Mouse (Mus musculus): ENCODE results near the gene Ttll9. TPM values are rescaled to one million over a fixed set of nuclear protein-coding genes. Genes with fewer than 3 reads are reported as not detected.
A peak's percentile ranks its signal among the peaks of the same experiment; 100 is the strongest.

Ttll9 gene
- polyA plus RNA-seq, 1 experiment from 2014 or later = 0.39 TPM

DNA sequence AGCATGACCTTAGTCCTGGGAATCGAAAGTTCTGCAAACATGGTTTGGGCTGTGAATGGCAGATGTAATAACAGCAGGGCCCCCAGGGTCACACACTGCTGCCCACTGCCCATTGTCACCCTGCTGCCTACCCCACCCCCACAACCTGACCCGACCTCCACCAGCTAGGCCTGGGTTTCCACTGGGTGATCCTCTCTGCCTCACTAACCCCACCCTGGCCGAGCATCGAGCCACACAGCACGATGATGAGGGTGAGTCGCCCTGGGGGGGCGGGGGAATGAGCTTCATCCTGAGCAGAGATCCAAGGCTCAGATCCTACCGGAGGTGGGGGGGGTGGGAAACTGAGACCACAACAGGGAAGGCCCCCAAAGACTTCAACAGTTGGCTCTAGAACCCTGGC is 38.2 kb upstream of the Ttll9 start:
- H3K27ac ChIP-seq (ENCODE audit: low read length) = no peak overlapping the region
- ATAC-seq (ENCODE audit: insufficient number of reproducible peaks, insufficient read depth, low FRiP score, low read depth) = no peak

DNA sequence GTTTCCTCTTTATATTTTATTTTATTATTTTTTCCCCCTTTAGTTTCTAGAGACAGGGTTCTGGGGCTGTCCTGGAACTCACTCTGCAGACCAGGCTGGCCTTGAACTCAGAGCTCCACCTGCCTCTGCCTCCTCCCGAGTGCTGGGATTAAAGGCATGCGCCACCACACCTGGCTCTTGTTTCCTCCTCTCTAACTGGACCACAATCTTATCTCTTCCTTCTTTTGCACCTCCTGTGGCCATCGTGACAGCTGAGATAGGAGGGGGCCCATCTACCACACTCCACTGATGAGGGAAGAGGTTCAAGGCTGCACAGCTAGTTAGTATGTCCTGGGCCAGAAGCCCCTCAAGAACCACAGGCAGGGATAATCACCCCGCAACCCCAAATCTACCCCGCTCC is 37.7 kb upstream of the Ttll9 start:
- Histone ChIP-seq H3K4me2 (replicated peaks; ENCODE audit: low read depth, low read length) (no peak overlapping the region), H3K9me3 (ENCODE audit: control insufficient read depth, low read depth, low read length) (no peaks in the 10 kb centered on the region), H3K27me3 (ENCODE audit: control insufficient read depth, insufficient read depth, low read length) (no peaks in the 10 kb centered on the region), H3K27ac (ENCODE audit: low read length) (no peak overlapping the region), H3K36me3 (ENCODE audit: control insufficient read depth, insufficient read depth, low read length) (no peaks in the 10 kb centered on the region), H3K4me1 (ENCODE audit: control insufficient read depth, insufficient read depth, low read length) (peaks cover 8% of the 10 kb centered on the region), H3K4me3 (ENCODE audit: low read depth, low read length) (no peak overlapping the region), H3K9ac (replicated peaks; ENCODE audit: low read depth, low read length) (no peak overlapping the region)
- WGBS = 76% methylated on average over 5 of the region's 5 CpGs
- ATAC-seq (ENCODE audit: insufficient number of reproducible peaks, insufficient read depth, low FRiP score, low read depth) = no peak

More for the DNA sequence above, 38.2 kb upstream of the Ttll9 start:
- Histone ChIP-seq H3K4me3 (ENCODE audit: low read depth, low read length) (no peak overlapping the region), H3K4me1 (ENCODE audit: control insufficient read depth, insufficient read depth, low read length) (peaks cover 8% of the 10 kb centered on the region), H3K9me3 (ENCODE audit: control insufficient read depth, low read depth, low read length) (no peaks in the 10 kb centered on the region), H3K4me2 (replicated peaks; ENCODE audit: low read depth, low read length) (no peak overlapping the region), H3K9ac (replicated peaks; ENCODE audit: low read depth, low read length) (no peak overlapping the region), H3K27me3 (ENCODE audit: control insufficient read depth, insufficient read depth, low read length) (no peaks in the 10 kb centered on the region), H3K36me3 (ENCODE audit: control insufficient read depth, insufficient read depth, low read length) (no peaks in the 10 kb centered on the region)
- 55% methylated on average over 8 of the region's 8 CpGs for WGBS

DNA sequence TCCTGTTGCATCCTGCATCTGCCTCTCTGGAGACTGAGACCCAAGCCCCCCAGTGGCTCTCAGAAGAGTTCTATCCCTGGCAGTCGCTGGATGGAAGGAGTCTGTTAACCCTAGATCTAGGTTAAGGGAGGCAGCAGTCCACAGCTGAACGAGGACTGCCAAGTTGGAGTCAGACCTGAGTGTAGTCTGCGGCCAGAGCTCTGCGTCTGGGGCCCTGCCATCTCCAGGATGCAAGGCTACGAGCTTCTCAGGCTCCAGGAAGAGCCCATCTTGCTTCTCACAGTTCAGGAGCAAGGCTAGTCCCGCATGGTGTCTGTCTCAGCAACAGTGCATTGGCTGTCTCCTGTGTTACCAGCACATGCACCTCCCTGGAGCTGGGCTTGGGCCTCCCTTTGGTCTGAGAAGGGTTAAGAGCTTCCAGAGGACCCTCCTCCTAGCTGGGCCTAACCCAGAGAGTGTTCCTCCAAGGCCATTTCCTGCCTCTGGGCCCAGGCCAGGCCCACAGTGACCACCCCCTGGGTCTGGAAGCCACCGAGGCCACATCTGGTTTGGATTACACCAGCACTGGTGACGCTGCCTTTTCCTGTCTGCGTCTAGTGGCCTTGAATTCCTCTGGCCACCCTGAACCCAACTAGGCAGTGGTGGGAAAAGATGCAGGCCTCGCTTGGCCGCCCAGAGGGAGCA is 37.0 kb upstream of the Ttll9 start:
- Histone ChIP-seq H3K9me3 (ENCODE audit: control insufficient read depth, low read depth, low read length) (no peaks in the 10 kb centered on the region), H3K4me1 (ENCODE audit: control insufficient read depth, insufficient read depth, low read length) (peaks cover 8% of the 10 kb centered on the region), H3K9ac (replicated peaks; ENCODE audit: low read depth, low read length) (no peak overlapping the region), H3K36me3 (ENCODE audit: control insufficient read depth, insufficient read depth, low read length) (no peaks in the 10 kb centered on the region), H3K4me2 (replicated peaks; ENCODE audit: low read depth, low read length) (no peak overlapping the region), H3K27ac (ENCODE audit: low read length) (peak overlapping the region; percentile 56; the same call in 1 of the 2 replicates), H3K27me3 (ENCODE audit: control insufficient read depth, insufficient read depth, low read length) (no peaks in the 10 kb centered on the region), H3K4me3 (ENCODE audit: low read depth, low read length) (no peak overlapping the region)
- WGBS = 46% methylated on average over 11 of the region's 11 CpGs
- ATAC-seq (ENCODE audit: insufficient number of reproducible peaks, insufficient read depth, low FRiP score, low read depth) = peak; percentile 50; the same call in 1 of the 2 replicates

DNA sequence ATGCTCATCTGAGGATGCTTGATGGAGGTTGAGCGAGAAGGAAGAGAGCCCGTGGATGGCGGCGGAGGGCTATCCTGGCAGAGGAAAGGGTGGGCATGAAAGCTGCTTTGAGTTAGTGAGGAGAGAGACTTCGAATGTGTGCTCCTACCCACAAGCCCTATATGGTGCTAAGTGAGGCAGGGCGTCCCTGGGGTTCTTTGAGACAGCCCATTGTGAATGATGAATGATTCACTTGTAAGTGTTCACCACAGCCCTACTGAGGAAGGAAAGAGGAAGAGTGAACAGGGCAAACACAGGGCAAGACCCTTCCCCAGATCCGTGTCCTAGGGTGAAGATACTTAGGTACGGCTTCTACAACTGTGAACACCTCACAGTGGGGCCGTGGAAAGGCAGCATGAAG is 35.4 kb upstream of the Ttll9 start:
- Histone ChIP-seq H3K9ac (replicated peaks; ENCODE audit: low read depth, low read length) (no peak overlapping the region), H3K9me3 (ENCODE audit: control insufficient read depth, low read depth, low read length) (no peaks in the 10 kb centered on the region), H3K4me3 (ENCODE audit: low read depth, low read length) (no peak overlapping the region), H3K4me1 (ENCODE audit: control insufficient read depth, insufficient read depth, low read length) (peaks cover 8% of the 10 kb centered on the region), H3K27ac (ENCODE audit: low read length) (no peak overlapping the region), H3K27me3 (ENCODE audit: control insufficient read depth, insufficient read depth, low read length) (no peaks in the 10 kb centered on the region), H3K36me3 (ENCODE audit: control insufficient read depth, insufficient read depth, low read length) (no peaks in the 10 kb centered on the region), H3K4me2 (replicated peaks; ENCODE audit: low read depth, low read length) (no peak overlapping the region)
- no peak for ATAC-seq (ENCODE audit: insufficient number of reproducible peaks, insufficient read depth, low FRiP score, low read depth)
- WGBS = 69% methylated on average over 9 of the region's 9 CpGs

DNA sequence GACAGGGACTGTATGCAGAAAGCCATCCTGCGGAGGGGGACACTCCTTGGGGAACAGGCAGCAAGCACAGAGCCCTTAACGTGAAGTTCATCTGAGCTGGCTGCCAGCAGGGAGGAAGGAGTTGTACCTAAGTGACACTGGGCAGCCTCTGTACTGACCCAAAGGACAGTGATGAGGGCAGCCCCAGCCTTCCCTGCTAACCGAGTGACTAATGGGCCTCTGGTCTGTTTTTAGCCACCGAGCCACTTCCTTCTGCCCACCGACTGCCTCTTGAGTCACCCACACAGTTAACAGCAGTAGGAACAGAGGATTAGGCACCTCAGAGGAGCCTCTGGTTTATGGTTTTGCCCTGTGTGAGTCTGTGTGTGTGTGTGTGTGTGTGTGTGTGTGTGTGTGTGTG is 34.9 kb upstream of the Ttll9 start:
- no peak overlapping the region for H3K4me2 ChIP-seq (replicated peaks; ENCODE audit: low read depth, low read length)
- no peak for ATAC-seq (ENCODE audit: insufficient number of reproducible peaks, insufficient read depth, low FRiP score, low read depth)

DNA sequence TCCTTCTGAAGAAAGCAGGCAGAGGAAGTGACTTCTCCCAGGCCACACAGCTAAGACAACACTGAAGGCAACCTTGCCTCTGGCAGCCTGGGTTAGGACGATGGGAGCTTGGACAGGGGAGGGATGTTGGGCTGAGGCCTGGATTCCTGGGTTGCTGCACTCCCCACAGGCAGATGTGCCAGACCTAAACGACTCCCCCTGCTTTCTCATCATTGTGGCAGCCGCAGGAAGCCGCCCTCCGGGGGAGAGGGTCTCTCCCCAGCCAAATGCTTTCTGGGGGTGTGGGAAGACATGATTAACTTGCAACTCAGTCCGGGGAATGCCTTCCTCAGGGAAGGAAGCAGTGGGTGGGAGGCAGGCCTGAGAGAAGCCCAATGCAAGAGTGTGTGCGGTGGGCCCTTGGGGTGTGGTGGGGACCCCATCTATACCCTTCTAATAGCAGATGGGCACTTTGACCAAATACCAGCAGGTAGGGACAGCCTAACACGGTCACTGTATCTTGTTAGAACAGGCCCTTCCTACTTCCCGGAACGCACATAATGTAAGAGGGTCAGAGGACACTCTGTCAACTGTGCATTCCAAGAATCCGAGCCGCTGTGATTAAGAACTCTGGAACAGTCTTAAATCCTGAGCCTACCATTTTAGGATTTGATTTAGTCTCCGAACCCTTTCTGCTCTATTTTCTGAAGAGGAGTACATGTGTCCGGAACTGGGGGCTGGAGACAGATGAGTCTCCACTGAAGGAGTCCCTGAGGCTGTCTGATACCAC is 33.9 kb upstream of the Ttll9 start:
- H3K9me3 ChIP-seq (ENCODE audit: control insufficient read depth, low read depth, low read length) = no peaks in the 10 kb centered on the region
- peak overlapping the region; percentile 63 for H3K27ac ChIP-seq (ENCODE audit: low read length)
- ATAC-seq (ENCODE audit: insufficient number of reproducible peaks, insufficient read depth, low FRiP score, low read depth) = no peak
- no peaks in the 10 kb centered on the region for H3K36me3 ChIP-seq (ENCODE audit: control insufficient read depth, insufficient read depth, low read length)
- H3K4me2 ChIP-seq (replicated peaks; ENCODE audit: low read depth, low read length) = no peak overlapping the region
- no peak overlapping the region for H3K9ac ChIP-seq (replicated peaks; ENCODE audit: low read depth, low read length)
- no peaks in the 10 kb centered on the region for H3K27me3 ChIP-seq (ENCODE audit: control insufficient read depth, insufficient read depth, low read length)
- 40% methylated on average over 14 of the region's 14 CpGs for WGBS
- H3K4me3 ChIP-seq (ENCODE audit: low read depth, low read length) = no peak overlapping the region
- H3K4me1 ChIP-seq (ENCODE audit: control insufficient read depth, insufficient read depth, low read length) = peaks cover 8% of the 10 kb centered on the region

More for the DNA sequence above, 34.9 kb upstream of the Ttll9 start:
- Histone ChIP-seq H3K9me3 (ENCODE audit: control insufficient read depth, low read depth, low read length) (no peaks in the 10 kb centered on the region), H3K27ac (ENCODE audit: low read length) (no peak overlapping the region), H3K9ac (replicated peaks; ENCODE audit: low read depth, low read length) (no peak overlapping the region), H3K4me3 (ENCODE audit: low read depth, low read length) (no peak overlapping the region), H3K4me1 (ENCODE audit: control insufficient read depth, insufficient read depth, low read length) (peaks cover 8% of the 10 kb centered on the region), H3K27me3 (ENCODE audit: control insufficient read depth, insufficient read depth, low read length) (no peaks in the 10 kb centered on the region), H3K36me3 (ENCODE audit: control insufficient read depth, insufficient read depth, low read length) (no peaks in the 10 kb centered on the region)
- 51% methylated on average over 5 of the region's 5 CpGs for WGBS

DNA sequence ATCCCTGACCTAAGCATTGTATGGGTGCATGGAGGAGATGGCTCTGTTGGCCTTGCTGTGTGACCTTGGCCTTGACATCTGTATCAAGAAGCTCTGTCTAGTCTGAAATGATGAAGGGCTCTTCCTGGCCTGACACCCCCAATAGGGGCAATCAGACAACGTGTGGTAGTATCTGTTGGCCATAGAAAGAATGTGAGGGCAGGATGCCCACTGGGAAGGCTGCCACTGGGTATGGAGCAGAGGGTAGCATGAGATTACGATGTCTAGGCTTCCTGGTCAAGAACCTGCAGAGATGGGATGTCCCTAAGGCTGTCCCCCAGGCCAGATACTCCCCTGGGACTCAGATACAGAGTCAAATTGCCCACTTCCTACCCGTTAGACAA is 33.3 kb upstream of the Ttll9 start:
- no peaks in the 10 kb centered on the region for H3K9me3 ChIP-seq (ENCODE audit: control insufficient read depth, low read depth, low read length)
- H3K27me3 ChIP-seq (ENCODE audit: control insufficient read depth, insufficient read depth, low read length) = no peaks in the 10 kb centered on the region
- H3K4me2 ChIP-seq (replicated peaks; ENCODE audit: low read depth, low read length) = no peak overlapping the region
- WGBS = 64% methylated on average over 3 of the region's 3 CpGs
- no peaks in the 10 kb centered on the region for H3K36me3 ChIP-seq (ENCODE audit: control insufficient read depth, insufficient read depth, low read length)
- H3K9ac ChIP-seq (replicated peaks; ENCODE audit: low read depth, low read length) = no peak overlapping the region
- no peak overlapping the region for H3K4me3 ChIP-seq (ENCODE audit: low read depth, low read length)
- H3K27ac ChIP-seq (ENCODE audit: low read length) = peak overlapping the region; percentile 63; the same call in 1 of the 2 replicates
- peaks cover 8% of the 10 kb centered on the region for H3K4me1 ChIP-seq (ENCODE audit: control insufficient read depth, insufficient read depth, low read length)
- no peak for ATAC-seq (ENCODE audit: insufficient number of reproducible peaks, insufficient read depth, low FRiP score, low read depth)

DNA sequence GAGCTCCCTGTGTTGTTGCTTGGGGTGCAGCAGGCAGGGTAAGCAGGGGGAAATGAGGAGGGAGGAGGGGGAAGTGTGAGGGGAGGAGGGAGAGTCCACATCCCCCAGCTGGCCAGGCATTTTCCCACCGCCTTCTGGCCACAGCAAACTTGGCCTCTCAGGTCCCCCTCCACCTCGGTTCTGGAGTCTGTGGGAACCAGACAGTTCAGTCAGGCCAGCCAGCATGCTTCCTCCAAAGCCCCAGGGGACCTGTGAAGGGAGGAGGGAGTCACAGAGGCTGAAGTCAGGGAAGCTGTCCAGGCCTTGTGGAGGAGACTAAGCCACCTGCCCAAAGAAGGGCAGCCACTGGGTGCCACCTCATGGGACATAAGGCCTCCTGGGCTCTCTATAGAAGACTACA is 32.0 kb upstream of the Ttll9 start:
- peaks cover 8% of the 10 kb centered on the region for H3K4me1 ChIP-seq (ENCODE audit: control insufficient read depth, insufficient read depth, low read length)
- no peaks in the 10 kb centered on the region for H3K27me3 ChIP-seq (ENCODE audit: control insufficient read depth, insufficient read depth, low read length)
- 38% methylated on average over 2 of the region's 2 CpGs for WGBS
- no peak overlapping the region for H3K4me3 ChIP-seq (ENCODE audit: low read depth, low read length)
- no peaks in the 10 kb centered on the region for H3K36me3 ChIP-seq (ENCODE audit: control insufficient read depth, insufficient read depth, low read length)
- no peak for ATAC-seq (ENCODE audit: insufficient number of reproducible peaks, insufficient read depth, low FRiP score, low read depth)
- H3K9me3 ChIP-seq (ENCODE audit: control insufficient read depth, low read depth, low read length) = no peaks in the 10 kb centered on the region
- no peak overlapping the region for H3K27ac ChIP-seq (ENCODE audit: low read length)
- no peak overlapping the region for H3K9ac ChIP-seq (replicated peaks; ENCODE audit: low read depth, low read length)
- no peak overlapping the region for H3K4me2 ChIP-seq (replicated peaks; ENCODE audit: low read depth, low read length)

Data from stomach, embryonic 14.5 days (tissue).